Mouse (Mus musculus): ENCODE results near the gene Olfr60.

The Olfr60 gene

GRCm38 (mm10) chr7:140361571-140361970, at the start of gene Olfr60:
Gene Olfr60, minus strand, starts transcription at chr7:140361671.
- DNase-seq (ENCODE audit: low spot score): no peak

DNA sequence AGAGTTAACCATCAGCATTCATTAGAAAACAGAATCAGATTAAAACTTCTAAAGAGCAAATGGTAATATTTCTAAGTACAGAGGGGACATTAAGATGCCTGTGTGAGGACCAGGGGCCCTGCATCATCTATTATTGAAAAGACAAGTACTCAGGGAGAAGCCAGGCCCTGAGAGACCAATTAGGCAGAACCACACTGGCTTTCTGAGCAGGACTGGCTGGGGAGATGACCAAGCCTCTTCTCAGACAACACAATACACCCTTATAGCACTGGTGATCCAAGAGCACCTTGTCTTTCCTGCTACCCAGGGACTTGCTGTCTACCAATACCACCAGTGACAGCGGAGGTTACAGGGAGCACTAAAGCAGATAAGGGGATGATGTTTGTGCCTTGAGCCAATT, 41.3 kb upstream of the Olfr60 start, which contains the start of gene Olfr531:
TSS of gene Olfr531 (minus strand) at position 101 of the 400 bp plus-strand sequence.
- no peak for DNase-seq (ENCODE audit: low spot score)

GRCm38 (mm10) chr7:140376911-140377310, 15.4 kb upstream of the Olfr60 start:
- no peak for DNase-seq (ENCODE audit: low spot score)

- no peak for DNase-seq (ENCODE audit: low spot score)
Observed at GRCm38 (mm10) chr7:140376231-140376630, 14.8 kb upstream of the Olfr60 start, which contains the start of gene Olfr530. Gene Olfr530, minus strand, starts transcription at chr7:140376331.

- DNase-seq (ENCODE audit: low spot score): no peak
Observed at GRCm38 (mm10) chr7:140374300-140374699, 12.8 kb upstream of the Olfr60 start.

- no peak for DNase-seq (ENCODE audit: low spot score)
Observed at GRCm38 (mm10) chr7:140333717-140334116, 27.8 kb downstream of the Olfr60 start, which contains the start of gene Olfr527. Gene Olfr527, plus strand, starts transcription at chr7:140334017.

DNA sequence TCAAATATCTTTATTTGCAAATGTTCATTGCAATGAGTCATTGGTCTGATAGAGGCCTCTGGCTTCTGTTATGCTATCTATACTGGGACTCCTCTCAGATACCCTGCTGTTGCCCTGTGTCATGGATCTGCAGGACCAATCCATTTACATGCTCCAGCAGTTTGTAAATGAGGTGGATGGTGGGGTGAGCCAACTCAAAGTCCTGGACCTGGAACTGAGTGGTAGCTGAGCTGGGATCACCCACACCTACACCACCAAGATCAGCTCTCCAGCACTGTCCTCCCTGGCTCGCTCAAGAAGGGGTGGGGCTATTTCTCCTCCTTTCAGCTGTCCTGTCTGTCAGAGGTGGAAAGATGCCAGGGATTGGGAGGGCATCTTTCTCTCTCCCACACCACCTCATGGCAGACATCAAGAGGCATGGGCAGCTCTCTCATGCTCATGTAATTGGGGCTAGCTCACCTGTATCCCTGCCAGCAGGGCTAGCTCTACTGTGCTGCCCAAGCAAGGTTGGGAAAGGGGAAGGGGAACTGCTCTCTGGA, 31.6 kb downstream of the Olfr60 start:
- no peak for DNase-seq (ENCODE audit: low spot score)

GRCm38 (mm10) chr7:140321135-140321534, 40.3 kb downstream of the Olfr60 start:
- no peak for DNase-seq (ENCODE audit: low spot score)

DNA sequence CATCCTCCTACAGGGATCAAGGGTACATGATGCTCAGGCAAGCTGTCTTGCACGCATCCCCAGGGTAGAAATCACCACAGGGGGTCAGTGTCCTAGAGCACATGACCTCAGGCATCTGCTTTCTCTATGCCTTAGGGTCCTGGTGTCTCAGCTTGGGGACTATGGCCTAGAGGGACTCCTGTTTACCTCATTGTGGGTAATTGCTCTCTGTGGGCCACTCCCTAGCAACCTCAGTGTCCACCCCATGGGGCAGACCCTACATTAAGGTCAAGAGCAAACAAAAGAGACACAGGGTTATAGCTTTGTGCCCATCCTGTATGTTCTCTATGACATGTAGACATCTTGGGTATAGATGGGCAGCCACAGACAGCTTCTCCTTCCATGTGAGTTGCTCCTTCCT, 40.9 kb downstream of the Olfr60 start, which contains the start of gene Olfr525:
TSS of gene Olfr525 (plus strand) at position 301 of the 400 bp plus-strand sequence.
- DNase-seq (ENCODE audit: low spot score): no peak

- no peak for DNase-seq (ENCODE audit: low spot score)
Observed at GRCm38 (mm10) chr7:140319861-140320385, 41.5 kb downstream of the Olfr60 start.

DNA sequence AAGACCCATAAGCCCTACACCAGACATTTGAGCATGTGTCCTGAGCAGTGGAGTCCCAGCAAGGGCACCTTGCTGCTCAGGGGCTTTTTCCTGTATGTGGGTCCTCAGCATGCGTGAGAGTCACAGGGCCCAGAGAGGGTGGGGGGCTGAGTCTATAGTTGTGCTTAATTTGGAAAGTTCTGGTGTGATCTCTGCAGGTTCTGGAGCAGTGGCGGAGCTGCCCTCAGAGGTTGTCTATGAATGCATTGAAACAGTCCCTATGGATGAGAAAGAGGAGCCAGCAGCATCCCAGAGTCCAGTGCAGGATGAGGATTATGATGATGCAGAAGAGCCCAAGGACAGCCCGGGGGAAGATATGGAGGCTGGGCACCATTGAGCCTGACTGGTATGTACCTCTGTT, 62.1 kb downstream of the Olfr60 start:
- DNase-seq (ENCODE audit: low spot score): no peak

GRCm38 (mm10) chr7:140296876-140297275, 64.6 kb downstream of the Olfr60 start:
- DNase-seq (ENCODE audit: low spot score): no peak

- no peak for DNase-seq (ENCODE audit: low spot score)
Observed at GRCm38 (mm10) chr7:140295746-140296145, 65.7 kb downstream of the Olfr60 start.
